37 mouse cellular contexts compared by ENCODE assay signal in genomic region chr14:88462944-88463343, GRCm38 (mm10). TPM values are rescaled to one million over a fixed set of nuclear protein-coding genes. Genes with fewer than 3 reads are reported as not detected.
"Had no signal": no experiment of that assay in that cellular context is flagged by ENCODE, and none has a peak within 500 bp of the region (broad histone marks: within the 10 kb centered on the region; RNA-seq: fewer than 3 reads in every experiment).

No protein-coding gene starts in this region.

- H3K4me3 ChIP-seq: heart, adult 2 months; heart, embryonic 10.5 days; heart, embryonic 12.5 days; heart, embryonic 13.5 days; heart, embryonic 15.5 days; hindbrain, embryonic 10.5 days; hindbrain, embryonic 12.5 days; hindbrain, embryonic 13.5 days; hindbrain, embryonic 15.5 days; intestine, embryonic 15.5 days; kidney, embryonic 15.5 days had no signal

- ATAC-seq: hindbrain, embryonic 16.5 days; hindbrain, postnatal 0 days; inflammation-experienced regulatory T-cells, adult 6 months; intestine, embryonic 15.5 days; intestine, embryonic 16.5 days; intestine, postnatal 0 days had no signal

- H3K27me3 ChIP-seq: heart, embryonic 15.5 days; hindbrain, embryonic 12.5 days; hindbrain, embryonic 15.5 days; intestine, embryonic 15.5 days had no signal

- H3K36me3 ChIP-seq: heart, embryonic 10.5 days; heart, embryonic 12.5 days; heart, embryonic 13.5 days; heart, embryonic 15.5 days; hindbrain, embryonic 10.5 days; hindbrain, embryonic 12.5 days; hindbrain, embryonic 13.5 days; hindbrain, embryonic 15.5 days; intestine, embryonic 15.5 days; kidney, embryonic 15.5 days had no signal

- H3K4me2 ChIP-seq: heart, embryonic 11.5 days; heart, embryonic 12.5 days; heart, embryonic 13.5 days; heart, embryonic 15.5 days; hindbrain, embryonic 12.5 days; hindbrain, embryonic 13.5 days; hindbrain, embryonic 14.5 days; hindbrain, embryonic 15.5 days; intestine, embryonic 15.5 days; kidney, embryonic 15.5 days had no signal

- H3K9me3 ChIP-seq: heart, embryonic 10.5 days; heart, embryonic 12.5 days; heart, embryonic 13.5 days; heart, embryonic 15.5 days; hindbrain, embryonic 10.5 days; hindbrain, embryonic 12.5 days; hindbrain, embryonic 13.5 days; hindbrain, embryonic 15.5 days; intestine, embryonic 15.5 days; kidney, embryonic 15.5 days had no signal

- DNase-seq: heart, adult 18-20 months; heart, adult 2 months; heart, postnatal 10 days; heart, postnatal 14 days; heart, postnatal 36 days; heart, postnatal 4 days; kidney, adult 11 months; kidney, adult 18-20 months; kidney, adult 2 months; kidney, adult 8-10 months; kidney, adult 9 months; kidney, postnatal 10 days; kidney, postnatal 14 days; kidney, postnatal 25 days; kidney, postnatal 36 days; kidney, postnatal 4 days; layer of hippocampus, adult 9-11 months; layer of hippocampus, postnatal 36 days had no signal

- H3K4me1 ChIP-seq: heart, embryonic 10.5 days; heart, embryonic 12.5 days; heart, embryonic 13.5 days; heart, embryonic 15.5 days; hindbrain, embryonic 10.5 days; hindbrain, embryonic 12.5 days; hindbrain, embryonic 13.5 days; hindbrain, embryonic 15.5 days; intestine, embryonic 15.5 days; kidney, embryonic 15.5 days had no signal

- H3K27ac ChIP-seq: heart, adult 2 months; heart, embryonic 10.5 days; heart, embryonic 13.5 days; heart, embryonic 15.5 days; hindbrain, embryonic 10.5 days; hindbrain, embryonic 12.5 days; hindbrain, embryonic 13.5 days; hindbrain, embryonic 14.5 days; hindbrain, embryonic 15.5 days; hindbrain, postnatal 0 days; intestine, embryonic 15.5 days; kidney, embryonic 15.5 days; kidney, postnatal 0 days had no signal

- H3K9ac ChIP-seq: heart, embryonic 12.5 days; heart, embryonic 13.5 days; heart, embryonic 15.5 days; hindbrain, embryonic 12.5 days; hindbrain, embryonic 13.5 days; hindbrain, embryonic 14.5 days; hindbrain, embryonic 15.5 days; intestine, embryonic 15.5 days; kidney, embryonic 15.5 days had no signal

RNA-seq across cellular contexts. Expression of gene Pcdh20, which starts 8.3 kb away (rescaled TPM):
- total RNA-seq: hematopoietic stem cell, adult 5-6 weeks had no signal
- polyA plus RNA-seq: inflammation-experienced regulatory T-cells, adult 6 months had no signal
